Mouse (Mus musculus): ENCODE data around the gene Sgk1. TPM values are rescaled to one million over a fixed set of nuclear protein-coding genes. Genes with fewer than 3 reads are reported as not detected.

Sgk1 gene
- polyA plus RNA-seq (2015; fragmentation: Nextera tagmentation; extraction: Ambion mirVana) = 86.9 and 130 TPM in 2 replicates

- H3K27me3 ChIP-seq (replicated peaks; ENCODE audit: insufficient read depth, low read length) = no peaks in the 10 kb centered on the region
- TF ChIP-seq CTCF (IDR thresholded peaks at IDR 0.05) = no peak
- 0 out of 2 replicates have a peak within 1 kb of the TSS, but pooled peaks have one; percentile 5 for H3K9ac ChIP-seq (replicated peaks; ENCODE audit: low read depth)
- no peaks in the 10 kb centered on the region for H3K36me3 ChIP-seq (ENCODE audit: insufficient read depth, low read length)
- no peak for DNase-seq (ENCODE audit: low spot score)
- no peaks in the 10 kb centered on the region for H3K4me1 ChIP-seq (ENCODE audit: insufficient read depth, low read depth, low read length)
- peak within 1 kb of the TSS; percentile 29 for H3K4me3 ChIP-seq (ENCODE audit: low read depth, low read length)
- no peaks in the 10 kb centered on the region for H3K9me3 ChIP-seq (ENCODE audit: low read length)
- no peak for ATAC-seq
- 4% methylated on average over 36 of the region's 36 CpGs for WGBS
- peak within 1 kb of the TSS; percentile 50 for H3K4me2 ChIP-seq (replicated peaks; ENCODE audit: low read depth, low read length)
- no peak within 1 kb of the TSS for H3K27ac ChIP-seq (ENCODE audit: low read length)
Measured at GRCm38 (mm10) chr10:21882184-21883081, at the start of gene Sgk1. Gene Sgk1 (plus strand): TSS chr10:21882184.

- Histone ChIP-seq H3K4me3 (ENCODE audit: low read depth, low read length) (no peak overlapping the region), H3K4me1 (ENCODE audit: insufficient read depth, low read depth, low read length) (no peaks in the 10 kb centered on the region), H3K9ac (replicated peaks; ENCODE audit: low read depth) (no peak overlapping the region), H3K36me3 (ENCODE audit: insufficient read depth, low read length) (no peaks in the 10 kb centered on the region), H3K27me3 (replicated peaks; ENCODE audit: insufficient read depth, low read length) (no peaks in the 10 kb centered on the region), H3K4me2 (replicated peaks; ENCODE audit: low read depth, low read length) (no peak overlapping the region), H3K9me3 (ENCODE audit: low read length) (no peaks in the 10 kb centered on the region), H3K27ac (ENCODE audit: low read length) (no peak overlapping the region)
- no peak for ATAC-seq
- WGBS = 77% methylated on average over 2 of the region's 2 CpGs
- DNase-seq (ENCODE audit: low spot score) = no peak
- no peak for TF ChIP-seq CTCF (IDR thresholded peaks at IDR 0.05)
- no peak for TF ChIP-seq EP300 (IDR thresholded peaks at IDR 0.05)
Measured at GRCm38 (mm10) chr10:21832282-21832681, 49.7 kb upstream of the Sgk1 start.

GRCm38 (mm10) chr10:21833757-21834156 lies 48.2 kb upstream of the Sgk1 start:
- no peak overlapping the region for H3K4me2 ChIP-seq (replicated peaks; ENCODE audit: low read depth, low read length)
- no peaks in the 10 kb centered on the region for H3K9me3 ChIP-seq (ENCODE audit: low read length)
- H3K36me3 ChIP-seq (ENCODE audit: insufficient read depth, low read length) = no peaks in the 10 kb centered on the region
- no peak for DNase-seq (ENCODE audit: low spot score)
- H3K4me1 ChIP-seq (ENCODE audit: insufficient read depth, low read depth, low read length) = no peaks in the 10 kb centered on the region
- no peak overlapping the region for H3K27ac ChIP-seq (ENCODE audit: low read length)
- 79% methylated on average over 3 of the region's 3 CpGs for WGBS
- no peak for ATAC-seq
- H3K4me3 ChIP-seq (ENCODE audit: low read depth, low read length) = no peak overlapping the region
- H3K9ac ChIP-seq (replicated peaks; ENCODE audit: low read depth) = no peak overlapping the region
- no peak for TF ChIP-seq CTCF (IDR thresholded peaks at IDR 0.05)
- no peak for TF ChIP-seq EP300 (IDR thresholded peaks at IDR 0.05)
- no peaks in the 10 kb centered on the region for H3K27me3 ChIP-seq (replicated peaks; ENCODE audit: insufficient read depth, low read length)

GRCm38 (mm10) chr10:21835077-21835476 lies 46.9 kb upstream of the Sgk1 start:
- no peak overlapping the region for H3K27ac ChIP-seq (ENCODE audit: low read length)
- no peaks in the 10 kb centered on the region for H3K36me3 ChIP-seq (ENCODE audit: insufficient read depth, low read length)
- no peaks in the 10 kb centered on the region for H3K27me3 ChIP-seq (replicated peaks; ENCODE audit: insufficient read depth, low read length)
- H3K4me3 ChIP-seq (ENCODE audit: low read depth, low read length) = no peak overlapping the region
- H3K9ac ChIP-seq (replicated peaks; ENCODE audit: low read depth) = no peak overlapping the region
- H3K9me3 ChIP-seq (ENCODE audit: low read length) = no peaks in the 10 kb centered on the region
- DNase-seq (ENCODE audit: low spot score) (no peak), ATAC-seq (no peak)
- no peaks in the 10 kb centered on the region for H3K4me1 ChIP-seq (ENCODE audit: insufficient read depth, low read depth, low read length)
- no peak overlapping the region for H3K4me2 ChIP-seq (replicated peaks; ENCODE audit: low read depth, low read length)
- 71% methylated on average over 7 of the region's 7 CpGs for WGBS
- TF ChIP-seq EP300 (IDR thresholded peaks at IDR 0.05) (no peak), CTCF (IDR thresholded peaks at IDR 0.05) (no peak)

GRCm38 (mm10) chr10:21839248-21840155 lies 42.5 kb upstream of the Sgk1 start:
- ATAC-seq = peak; percentile 46; the same call in 1 of the 2 replicates
- DNase-seq (ENCODE audit: low spot score) = no peak

GRCm38 (mm10) chr10:21843326-21843725 lies 38.7 kb upstream of the Sgk1 start:
- no peak for DNase-seq (ENCODE audit: low spot score)
- no peak overlapping the region for H3K4me3 ChIP-seq (ENCODE audit: low read depth, low read length)
- no peaks in the 10 kb centered on the region for H3K36me3 ChIP-seq (ENCODE audit: insufficient read depth, low read length)
- no peaks in the 10 kb centered on the region for H3K27me3 ChIP-seq (replicated peaks; ENCODE audit: insufficient read depth, low read length)
- no peak overlapping the region for H3K4me2 ChIP-seq (replicated peaks; ENCODE audit: low read depth, low read length)
- peaks cover 3% of the 10 kb centered on the region; the same call in 1 of the 2 replicates for H3K4me1 ChIP-seq (ENCODE audit: insufficient read depth, low read depth, low read length)
- TF ChIP-seq CTCF (IDR thresholded peaks at IDR 0.05) (no peak), EP300 (IDR thresholded peaks at IDR 0.05) (no peak)
- no peak overlapping the region for H3K9ac ChIP-seq (replicated peaks; ENCODE audit: low read depth)
- WGBS = 89% methylated on average over 6 of the region's 6 CpGs
- H3K27ac ChIP-seq (ENCODE audit: low read length) = no peak overlapping the region
- no peak for ATAC-seq
- no peaks in the 10 kb centered on the region for H3K9me3 ChIP-seq (ENCODE audit: low read length)

More at GRCm38 (mm10) chr10:21839248-21840155, 42.5 kb upstream of the Sgk1 start:
- H3K27ac ChIP-seq (ENCODE audit: low read length) = no peak overlapping the region
- no peak overlapping the region for H3K9ac ChIP-seq (replicated peaks; ENCODE audit: low read depth)
- TF ChIP-seq CTCF (IDR thresholded peaks at IDR 0.05) = no peak
- peak; percentile 9; the same call in 1 of the 2 replicates for TF ChIP-seq EP300 (IDR thresholded peaks at IDR 0.05)
- H3K4me2 ChIP-seq (replicated peaks; ENCODE audit: low read depth, low read length) = no peak overlapping the region
- H3K27me3 ChIP-seq (replicated peaks; ENCODE audit: insufficient read depth, low read length) = no peaks in the 10 kb centered on the region
- no peaks in the 10 kb centered on the region for H3K36me3 ChIP-seq (ENCODE audit: insufficient read depth, low read length)
- H3K4me3 ChIP-seq (ENCODE audit: low read depth, low read length) = no peak overlapping the region
- H3K9me3 ChIP-seq (ENCODE audit: low read length) = no peaks in the 10 kb centered on the region
- WGBS = 33% methylated on average over 13 of the region's 13 CpGs
- H3K4me1 ChIP-seq (ENCODE audit: insufficient read depth, low read depth, low read length) = no peaks in the 10 kb centered on the region

Data from lung, postnatal 0 days (tissue).